Mouse (Mus musculus): Measurements from ENCODE around the gene Grm8.

The Grm8 gene

GRCm38 (mm10) chr6:27262611-27263010, 872.4 kb downstream of the Grm8 start:
- no peak for DNase-seq (ENCODE audit: low read depth, low spot score)

- DNase-seq (ENCODE audit: low read depth, low spot score): no peak
Measured at GRCm38 (mm10) chr6:27240416-27240815, 894.6 kb downstream of the Grm8 start.

- DNase-seq (ENCODE audit: low read depth, low spot score): no peak
Measured at GRCm38 (mm10) chr6:27239968-27240367, 895.0 kb downstream of the Grm8 start.

Measured in embryo, embryonic 11.5 days (tissue).